Mouse (Mus musculus) bone marrow macrophage, adult 2 months (primary cell): ENCODE data around the gene Arl4a. TPM values are rescaled to one million over a fixed set of nuclear protein-coding genes. Genes with fewer than 3 reads are reported as not detected.

ENCODE experiments used
- H3K27ac ChIP-seq: 2 replicates; pipeline ENCODE4 v1.5.1; 2012; ENCODE audit warnings: low read depth, low read length; ENCODE audit not compliant: insufficient read depth
- H3K4me1 ChIP-seq: 2 replicates; pipeline ENCODE4 v1.6.1; 2012; ENCODE audit warnings: low read length; ENCODE audit not compliant: control insufficient read depth, insufficient read depth
- H3K4me3 ChIP-seq: 2 replicates; pipeline ENCODE4 v1.5.1; 2012; ENCODE audit warnings: mild to moderate bottlenecking, low read length, moderate library complexity; ENCODE audit not compliant: insufficient read depth
- CTCF ChIP-seq: IDR thresholded peaks from 2 replicates; pipeline ENCODE4 v1.5.1; 2012; ENCODE audit warnings: low read depth, mild to moderate bottlenecking, low read length, moderate library complexity
- POLR2A ChIP-seq: IDR thresholded peaks from 2 replicates; pipeline ENCODE4 v1.6.1; 2012; ENCODE audit warnings: mild to moderate bottlenecking, low read depth, low read length, borderline replicate concordance
- polyA plus RNA-seq: library from polyadenylated mRNA; stranded (reverse); fragments of >200 nt; gene quantifications from 2 replicates; pipeline ENCODE4 v1.2.4, GENCODE M21; 2012; ENCODE audit not compliant: missing spikeins, insufficient read depth, insufficient read length

Gene Arl4a
- polyA plus RNA-seq: 10.5 and 13.8 TPM in 2 replicates

GRCm38 (mm10) chr12:40037876-40038463, at the start of gene Arl4a:
Gene Arl4a, minus strand, starts transcription at chr12:40038025.
- Histone ChIP-seq H3K27ac (peak within 1 kb of the TSS; percentile 51), H3K4me3 (peak within 1 kb of the TSS; percentile 98), H3K4me1 (peaks cover 6% of the 10 kb centered on the region)
- TF ChIP-seq CTCF (no peak), POLR2A (no peak)

GRCm38 (mm10) chr12:40085731-40086322, 48.0 kb upstream of the Arl4a start:
- Histone ChIP-seq H3K4me3 (no peak overlapping the region), H3K27ac (no peak overlapping the region), H3K4me1 (peaks cover 4% of the 10 kb centered on the region; the same call in 1 of the 2 replicates)
- no peak for TF ChIP-seq POLR2A
- TF ChIP-seq CTCF: no peak

- TF ChIP-seq CTCF (no peak), POLR2A (no peak)
- no peak overlapping the region for H3K27ac ChIP-seq
- H3K4me3 ChIP-seq: no peak overlapping the region
- peaks cover 4% of the 10 kb centered on the region; the same call in 1 of the 2 replicates for H3K4me1 ChIP-seq
Measured at GRCm38 (mm10) chr12:40082453-40083238, 44.8 kb upstream of the Arl4a start.

DNA sequence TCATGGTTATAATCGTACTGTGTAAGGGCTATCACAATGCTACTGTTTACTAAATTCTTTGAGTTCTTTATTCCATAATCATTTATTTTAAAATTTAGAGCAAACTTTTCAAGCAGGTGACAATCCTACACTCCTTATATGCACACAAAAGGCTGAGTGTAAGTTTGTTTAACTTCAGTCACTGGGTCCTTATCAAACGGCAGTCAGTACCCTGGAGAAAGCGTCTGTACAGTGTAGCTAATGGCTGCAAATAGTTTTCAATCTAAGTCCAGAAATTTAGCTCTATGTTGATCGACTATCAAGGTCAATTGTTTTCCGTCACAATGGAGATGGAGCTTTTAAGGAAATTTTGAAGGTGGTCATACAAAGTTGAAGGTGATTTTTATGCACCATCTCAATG, 44.2 kb upstream of the Arl4a start:
- H3K4me1 ChIP-seq: peaks cover 4% of the 10 kb centered on the region; the same call in 1 of the 2 replicates
- H3K4me3 ChIP-seq: no peak overlapping the region
- TF ChIP-seq POLR2A (no peak), CTCF (no peak)
- H3K27ac ChIP-seq: no peak overlapping the region

GRCm38 (mm10) chr12:40073660-40074059, 35.8 kb upstream of the Arl4a start:
- Histone ChIP-seq H3K4me1 (no peaks in the 10 kb centered on the region), H3K27ac (no peak overlapping the region), H3K4me3 (no peak overlapping the region)
- no peak for TF ChIP-seq CTCF
- TF ChIP-seq POLR2A: no peak

- no peak for TF ChIP-seq CTCF
- TF ChIP-seq POLR2A: no peak
Measured at GRCm38 (mm10) chr12:40047024-40047423, 9.2 kb upstream of the Arl4a start.

GRCm38 (mm10) chr12:40043816-40044585, 6.2 kb upstream of the Arl4a start:
- Histone ChIP-seq H3K4me3 (no peak overlapping the region), H3K27ac (no peak overlapping the region), H3K4me1 (no peaks in the 10 kb centered on the region)
- no peak for TF ChIP-seq POLR2A
- no peak for TF ChIP-seq CTCF

More at GRCm38 (mm10) chr12:40047024-40047423, 9.2 kb upstream of the Arl4a start:
- Histone ChIP-seq H3K4me3 (no peak overlapping the region), H3K4me1 (no peaks in the 10 kb centered on the region), H3K27ac (no peak overlapping the region)

DNA sequence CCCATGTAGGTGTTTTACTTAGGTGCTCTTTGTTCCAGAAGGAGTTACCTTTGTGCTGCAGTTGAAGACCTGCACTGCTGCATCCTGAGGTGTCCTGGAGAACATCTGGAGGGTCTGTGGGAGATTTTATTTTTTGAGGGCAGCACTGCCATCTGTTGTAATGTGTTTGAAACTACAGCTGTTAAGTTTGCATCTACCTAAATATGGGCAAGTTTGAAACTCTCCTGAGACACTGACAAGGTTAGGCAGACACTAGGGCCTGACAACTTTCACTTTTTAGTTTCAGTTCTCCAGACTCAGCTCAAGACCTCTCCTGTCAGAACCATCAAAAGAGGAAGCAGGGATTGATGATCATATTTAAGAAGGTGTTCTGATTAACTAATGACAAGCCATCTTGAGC, 2.2 kb upstream of the Arl4a start:
- Histone ChIP-seq H3K4me3 (no peak overlapping the region), H3K4me1 (peaks cover 6% of the 10 kb centered on the region), H3K27ac (no peak overlapping the region)
- no peak for TF ChIP-seq CTCF
- TF ChIP-seq POLR2A: no peak

GRCm38 (mm10) chr12:40037226-40037813, 505 bp downstream of the Arl4a start:
- peak overlapping the region; percentile 98 for H3K4me3 ChIP-seq
- TF ChIP-seq CTCF (no peak), POLR2A (peak; percentile 95; the same call in 1 of the 2 replicates)
- peaks cover 6% of the 10 kb centered on the region for H3K4me1 ChIP-seq
- H3K27ac ChIP-seq: peak overlapping the region; percentile 51
